26 mouse cellular contexts compared by ENCODE assay signal in genomic region chr5:100976736-100977135, GRCm38 (mm10).
A peak's percentile ranks its signal among the peaks of the same experiment; 100 is the strongest.
DNase-seq lines count a peak whose midpoint lies in the region; ATAC-seq and TF ChIP-seq lines count a peak whose summit lies in the region.
"Had no signal": no experiment of that assay in that cellular context is flagged by ENCODE, and none has a peak within 500 bp of the region (broad histone marks: within the 10 kb centered on the region; RNA-seq: fewer than 3 reads in every experiment).

No protein-coding gene starts in this region.

- DNase-seq in forebrain, embryonic 14.5 days (ENCODE audit: low spot score) = peak; percentile 51
- peak; percentile 38 for DNase-seq in midbrain, postnatal 0 days (ENCODE audit: low spot score)
- DNase-seq in midbrain, embryonic 10.5 days (ENCODE audit: low spot score) = no peak
- peak; percentile 42 for DNase-seq in kidney, adult 9 months
- peak; percentile 14 to 54 for DNase-seq in kidney, postnatal 36 days
- no peak for DNase-seq in embryo, embryonic 11 days
- DNase-seq: adrenal gland, postnatal 36 days; cerebellum, adult 18-20 months; forebrain, postnatal 0 days; gastrocnemius, postnatal 25 days; heart, adult 2 months; heart, postnatal 4 days; layer of hippocampus, postnatal 36 days; lung, adult 18-20 months; thymus, postnatal 4 days had no signal

- H3K36me3 ChIP-seq in forebrain, embryonic 14.5 days (ENCODE audit: control insufficient read depth, insufficient read depth, low read length) = no peaks in the 10 kb centered on the region
- H3K36me3 ChIP-seq in forebrain, embryonic 16.5 days (ENCODE audit: control insufficient read depth, insufficient read depth) = no peaks in the 10 kb centered on the region
- no peaks in the 10 kb centered on the region for H3K36me3 ChIP-seq in midbrain, postnatal 0 days (ENCODE audit: insufficient read depth, low read length)
- no peaks in the 10 kb centered on the region for H3K36me3 ChIP-seq in midbrain, embryonic 10.5 days
- H3K36me3 ChIP-seq in heart, embryonic 11.5 days (ENCODE audit: control insufficient read depth, insufficient read depth, low read length) = no peaks in the 10 kb centered on the region
- H3K36me3 ChIP-seq: embryonic facial prominence, embryonic 10.5 days; hindbrain, embryonic 15.5 days; intestine, embryonic 15.5 days; limb, embryonic 13.5 days; liver, embryonic 12.5 days; midbrain, embryonic 13.5 days; neural tube, embryonic 12.5 days; stomach, embryonic 15.5 days had no signal

- no peak overlapping the region for H3K27ac ChIP-seq in forebrain, embryonic 14.5 days (ENCODE audit: low read depth, low read length)
- no peak overlapping the region for H3K27ac ChIP-seq in forebrain, embryonic 16.5 days (ENCODE audit: low read length)
- no peak overlapping the region for H3K27ac ChIP-seq in midbrain, postnatal 0 days (ENCODE audit: low read depth, low read length)
- no peak overlapping the region for H3K27ac ChIP-seq in midbrain, embryonic 10.5 days (replicated peaks)
- H3K27ac ChIP-seq in heart, embryonic 11.5 days (ENCODE audit: low read depth, low read length) = no peak overlapping the region
- H3K27ac ChIP-seq: embryonic facial prominence, embryonic 10.5 days; heart, adult 2 months; hindbrain, embryonic 15.5 days; intestine, embryonic 15.5 days; limb, embryonic 13.5 days; liver, embryonic 12.5 days; midbrain, embryonic 13.5 days; neural tube, embryonic 12.5 days; stomach, embryonic 15.5 days had no signal

- WGBS in forebrain, embryonic 14.5 days = 16% methylated on average over 2 of the region's 2 CpGs
- 22% methylated on average over 2 of the region's 2 CpGs for WGBS in forebrain, embryonic 16.5 days
- WGBS in midbrain, postnatal 0 days = 42% methylated on average over 2 of the region's 2 CpGs
- 45% methylated on average over 2 of the region's 2 CpGs for WGBS in midbrain, embryonic 10.5 days
- WGBS in heart, embryonic 11.5 days (ENCODE audit: insufficient replicate concordance) = 75% methylated on average over 2 of the region's 2 CpGs

- no peaks in the 10 kb centered on the region for H3K9me3 ChIP-seq in forebrain, embryonic 14.5 days (replicated peaks; ENCODE audit: control insufficient read depth, low read length)
- H3K9me3 ChIP-seq in forebrain, embryonic 16.5 days (ENCODE audit: control insufficient read depth, low read length) = no peaks in the 10 kb centered on the region
- no peaks in the 10 kb centered on the region for H3K9me3 ChIP-seq in midbrain, postnatal 0 days (ENCODE audit: low read length)
- no peaks in the 10 kb centered on the region for H3K9me3 ChIP-seq in midbrain, embryonic 10.5 days (replicated peaks)
- H3K9me3 ChIP-seq in heart, embryonic 11.5 days (replicated peaks; ENCODE audit: control insufficient read depth, low read length) = no peaks in the 10 kb centered on the region
- H3K9me3 ChIP-seq: embryonic facial prominence, embryonic 10.5 days; hindbrain, embryonic 15.5 days; intestine, embryonic 15.5 days; midbrain, embryonic 13.5 days; neural tube, embryonic 12.5 days; stomach, embryonic 15.5 days had no signal

- no peak for ATAC-seq in forebrain, embryonic 14.5 days
- ATAC-seq in forebrain, embryonic 16.5 days = no peak
- ATAC-seq in midbrain, postnatal 0 days (ENCODE audit: low FRiP score) = no peak
- no peak for ATAC-seq in heart, embryonic 11.5 days (replicated peaks; ENCODE audit: insufficient number of reproducible peaks, low FRiP score, low TSS enrichment)
- ATAC-seq: CD4-positive, CD25-positive, alpha-beta regulatory T cell, adult 4 months; forebrain, postnatal 0 days; intestine, embryonic 15.5 days; liver, embryonic 12.5 days; midbrain, embryonic 13.5 days had no signal

- TF ChIP-seq CTCF in midbrain, postnatal 0 days (IDR thresholded peaks at IDR 0.05) = no peak

- H3K4me3 ChIP-seq in forebrain, embryonic 14.5 days (ENCODE audit: low read depth, low read length) = no peak overlapping the region
- no peak overlapping the region for H3K4me3 ChIP-seq in forebrain, embryonic 16.5 days (replicated peaks; ENCODE audit: low read length)
- no peak overlapping the region for H3K4me3 ChIP-seq in midbrain, postnatal 0 days (ENCODE audit: low read depth, low read length)
- H3K4me3 ChIP-seq in midbrain, embryonic 10.5 days = no peak overlapping the region
- H3K4me3 ChIP-seq in heart, embryonic 11.5 days (ENCODE audit: low read depth, low read length) = no peak overlapping the region
- H3K4me3 ChIP-seq: embryonic facial prominence, embryonic 10.5 days; heart, adult 2 months; hindbrain, embryonic 15.5 days; intestine, embryonic 15.5 days; limb, embryonic 13.5 days; liver, embryonic 12.5 days; midbrain, embryonic 13.5 days; neural tube, embryonic 12.5 days; stomach, embryonic 15.5 days had no signal

- no peaks in the 10 kb centered on the region for H3K4me1 ChIP-seq in forebrain, embryonic 14.5 days (ENCODE audit: control insufficient read depth, insufficient read depth, low read length)
- H3K4me1 ChIP-seq in forebrain, embryonic 16.5 days (replicated peaks; ENCODE audit: control insufficient read depth, insufficient read depth, low read length) = no peaks in the 10 kb centered on the region
- H3K4me1 ChIP-seq in midbrain, postnatal 0 days (ENCODE audit: insufficient read depth, low read length) = no peaks in the 10 kb centered on the region
- H3K4me1 ChIP-seq in midbrain, embryonic 10.5 days = no peaks in the 10 kb centered on the region
- H3K4me1 ChIP-seq in heart, embryonic 11.5 days (ENCODE audit: control insufficient read depth, insufficient read depth, low read length) = no peaks in the 10 kb centered on the region
- H3K4me1 ChIP-seq: embryonic facial prominence, embryonic 10.5 days; hindbrain, embryonic 15.5 days; intestine, embryonic 15.5 days; limb, embryonic 13.5 days; liver, embryonic 12.5 days; midbrain, embryonic 13.5 days; neural tube, embryonic 12.5 days; stomach, embryonic 15.5 days had no signal

- no peak overlapping the region for H3K9ac ChIP-seq in forebrain, embryonic 14.5 days (ENCODE audit: low read length)
- no peak overlapping the region for H3K9ac ChIP-seq in forebrain, embryonic 16.5 days (replicated peaks; ENCODE audit: low read depth, low read length)
- no peak overlapping the region for H3K9ac ChIP-seq in midbrain, postnatal 0 days (replicated peaks; ENCODE audit: low read length, poor library complexity, severe bottlenecking)
- no peak overlapping the region for H3K9ac ChIP-seq in heart, embryonic 11.5 days (ENCODE audit: low read depth, low read length)
- H3K9ac ChIP-seq: forebrain, postnatal 0 days; hindbrain, embryonic 15.5 days; intestine, embryonic 15.5 days; limb, embryonic 13.5 days; liver, embryonic 12.5 days; midbrain, embryonic 13.5 days; neural tube, embryonic 12.5 days; stomach, embryonic 15.5 days had no signal

- H3K4me2 ChIP-seq in forebrain, embryonic 14.5 days (ENCODE audit: low read length) = no peak overlapping the region
- no peak overlapping the region for H3K4me2 ChIP-seq in forebrain, embryonic 16.5 days (ENCODE audit: low read length)
- H3K4me2 ChIP-seq in midbrain, postnatal 0 days (ENCODE audit: low read depth, low read length, poor library complexity, severe bottlenecking) = no peak overlapping the region
- H3K4me2 ChIP-seq in heart, embryonic 11.5 days = no peak overlapping the region
- H3K4me2 ChIP-seq: hindbrain, embryonic 15.5 days; intestine, embryonic 15.5 days; limb, embryonic 13.5 days; liver, embryonic 12.5 days; midbrain, embryonic 13.5 days; neural tube, embryonic 12.5 days; stomach, embryonic 15.5 days had no signal

- no peaks in the 10 kb centered on the region for H3K27me3 ChIP-seq in forebrain, embryonic 14.5 days (replicated peaks; ENCODE audit: control insufficient read depth, insufficient read depth, low read length)
- H3K27me3 ChIP-seq in forebrain, embryonic 16.5 days (replicated peaks; ENCODE audit: control insufficient read depth, insufficient read depth, low read length) = no peaks in the 10 kb centered on the region
- H3K27me3 ChIP-seq in midbrain, postnatal 0 days (ENCODE audit: insufficient read depth, low read length) = no peaks in the 10 kb centered on the region
- no peaks in the 10 kb centered on the region for H3K27me3 ChIP-seq in midbrain, embryonic 10.5 days (ENCODE audit: low read depth, poor library complexity, severe bottlenecking)
- no peaks in the 10 kb centered on the region for H3K27me3 ChIP-seq in heart, embryonic 11.5 days (ENCODE audit: control insufficient read depth, insufficient read depth, low read length)
- H3K27me3 ChIP-seq: hindbrain, embryonic 15.5 days; intestine, embryonic 15.5 days; limb, embryonic 13.5 days; liver, embryonic 12.5 days; midbrain, embryonic 13.5 days; neural tube, embryonic 12.5 days; stomach, embryonic 15.5 days had no signal

Comparison
In these comparisons a context has a peak if more than half of its experiments do, and no peak if none do; other contexts are left out.
1. DNase-seq: peak in forebrain, embryonic 14.5 days (single experiment), midbrain, postnatal 0 days (single experiment), kidney, adult 9 months (single experiment) and kidney, postnatal 36 days (2 of 2); none in midbrain, embryonic 10.5 days (single experiment) and embryo, embryonic 11 days (single experiment).